In the genomic region with DNA sequence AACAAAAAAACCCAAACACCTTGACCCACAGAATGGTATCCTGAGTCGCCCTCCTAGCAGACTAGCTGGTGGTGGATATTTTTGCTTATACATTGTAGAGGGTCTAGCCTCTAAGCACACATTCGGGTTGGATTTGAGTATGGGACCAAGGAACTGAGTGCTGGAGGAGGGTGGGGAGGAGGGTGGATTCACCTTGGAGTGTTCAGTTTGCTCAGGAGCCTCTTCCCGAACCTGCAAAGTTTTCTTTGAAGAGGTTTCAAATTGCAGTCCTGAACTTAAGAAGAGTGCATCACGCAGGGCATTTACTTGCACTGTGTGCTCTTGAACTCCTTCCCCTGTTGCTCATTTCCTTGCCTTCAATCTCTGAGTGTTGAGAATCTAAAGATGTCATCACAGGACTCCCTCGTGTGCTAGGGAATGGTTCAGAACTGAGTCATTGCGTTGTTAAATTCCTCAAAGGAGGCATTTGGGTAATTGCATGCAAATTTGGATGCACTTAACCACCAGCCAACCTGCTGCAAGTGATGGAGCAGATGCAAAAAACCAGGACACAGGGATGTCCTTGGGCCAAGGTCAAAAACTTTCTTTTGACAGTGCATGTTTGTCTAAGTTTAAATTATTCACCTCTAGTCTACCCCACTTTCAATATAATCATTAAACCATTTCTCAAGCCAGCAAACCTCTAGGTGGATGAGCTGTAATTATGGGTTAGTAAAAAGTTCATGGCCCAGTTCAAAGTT, we compare ENCODE assay signal across 8 mouse cellular contexts. TPM values are rescaled to one million over a fixed set of nuclear protein-coding genes. Genes with fewer than 3 reads are reported as not detected.
DNase-seq lines count a peak whose midpoint lies in the region; ATAC-seq lines count a peak whose summit lies in the region.

No protein-coding gene starts in this region.

- H3K27me3 ChIP-seq in hindbrain, embryonic 10.5 days (ENCODE audit: insufficient read depth, poor library complexity, severe bottlenecking), result peaks cover 26% of the 10 kb centered on the region
- peaks cover 12% of the 10 kb centered on the region for H3K27me3 ChIP-seq in liver, embryonic 15.5 days

- H3K27ac ChIP-seq in hindbrain, embryonic 10.5 days, result peak overlapping the region; percentile 92
- H3K27ac ChIP-seq in liver, embryonic 15.5 days (replicated peaks), result no peak overlapping the region; the same call in 1 of the 2 replicates

- no peak overlapping the region for H3K9ac ChIP-seq in liver, embryonic 15.5 days

- intact Hi-C loops in heart, postnatal 25 days (cut with DNase I), result loop anchor here (1.0 kb wide), 1 partner anchor 32 kb away; no protein-coding TSS in a partner anchor

- H3K9me3 ChIP-seq in hindbrain, embryonic 10.5 days, result no peaks in the 10 kb centered on the region; the same call in 1 of the 2 replicates
- no peaks in the 10 kb centered on the region for H3K9me3 ChIP-seq in liver, embryonic 15.5 days (replicated peaks)

- DNase-seq in heart, adult 11 months, result peak; percentile 70
- DNase-seq in heart, postnatal 25 days (ENCODE audit: low spot score), result no peak
- peak; percentile 40 for DNase-seq in ZHBTc4 (ENCODE audit: low read depth, low spot score)
- DNase-seq in hindbrain, embryonic 10.5 days (ENCODE audit: low spot score), result no peak
- no peak for DNase-seq in right cerebral cortex, postnatal 14 days
- DNase-seq in frontal cortex, postnatal 14 days (ENCODE audit: low spot score in 2 of 2), result no peak
- no peak for DNase-seq in left cerebral cortex, adult 11 months (ENCODE audit: low spot score)

- 15% methylated on average over 6 of the region's 6 CpGs for WGBS in hindbrain, embryonic 10.5 days
- 18% methylated on average over 6 of the region's 6 CpGs for WGBS in liver, embryonic 15.5 days (ENCODE audit: insufficient replicate concordance)

- no peak for ATAC-seq in liver, embryonic 15.5 days (ENCODE audit: insufficient read depth)

- peaks cover 11% of the 10 kb centered on the region for H3K4me1 ChIP-seq in hindbrain, embryonic 10.5 days (replicated peaks)
- peaks cover 11% of the 10 kb centered on the region; the same call in 1 of the 2 replicates for H3K4me1 ChIP-seq in liver, embryonic 15.5 days (replicated peaks)

- peak overlapping the region; percentile 81 for H3K4me2 ChIP-seq in liver, embryonic 15.5 days

- peak overlapping the region; percentile 82 for H3K4me3 ChIP-seq in hindbrain, embryonic 10.5 days
- H3K4me3 ChIP-seq in liver, embryonic 15.5 days (replicated peaks), result peak overlapping the region; percentile 68

- H3K36me3 ChIP-seq in hindbrain, embryonic 10.5 days, result no peaks in the 10 kb centered on the region
- H3K36me3 ChIP-seq in liver, embryonic 15.5 days (replicated peaks), result no peaks in the 10 kb centered on the region

RNA-seq across cellular contexts. Expression of a gene that starts 1.7 kb away (rescaled TPM):
- 1,000 to 10,000 TPM; 1,289 to 1,329 TPM for total RNA-seq in heart, postnatal 25 days (2021)
- polyA plus RNA-seq in hindbrain, embryonic 10.5 days (2016; fragmentation: Nextera tagmentation; extraction: Ambion mirVana), result 101 and 114 TPM in 2 replicates
- polyA plus RNA-seq in liver, embryonic 15.5 days (2015; fragmentation: Nextera tagmentation; extraction: Ambion mirVana), result 21.5 and 25.7 TPM in 2 replicates

RNA-seq across cellular contexts. Expression of a gene that starts 32.3 kb away (rescaled TPM):
- total RNA-seq in heart, postnatal 25 days (2021), result 10 to 100 TPM; 22.9 to 25.3 TPM
- 38.4 and 39.3 TPM in 2 replicates for polyA plus RNA-seq in hindbrain, embryonic 10.5 days (2016; fragmentation: Nextera tagmentation; extraction: Ambion mirVana)
- polyA plus RNA-seq in liver, embryonic 15.5 days (2015; fragmentation: Nextera tagmentation; extraction: Ambion mirVana), result 6.6 and 6.7 TPM in 2 replicates

RNA-seq across cellular contexts. Expression of a gene that starts 48.5 kb away (rescaled TPM):
- 1 to 10 TPM; 6.5 to 8.6 TPM for total RNA-seq in heart, postnatal 25 days (2021)
- 4.3 and 5.2 TPM in 2 replicates for polyA plus RNA-seq in hindbrain, embryonic 10.5 days (2016; fragmentation: Nextera tagmentation; extraction: Ambion mirVana)
- polyA plus RNA-seq in liver, embryonic 15.5 days (2015; fragmentation: Nextera tagmentation; extraction: Ambion mirVana), result 2.9 and 3.2 TPM in 2 replicates

Comparison
In these comparisons a context has a peak if more than half of its experiments do, and no peak if none do; other contexts are left out.
1. DNase-seq: peak in heart, adult 11 months (single experiment) and ZHBTc4 (single experiment); none in heart, postnatal 25 days (single experiment), hindbrain, embryonic 10.5 days (single experiment), right cerebral cortex, postnatal 14 days (single experiment), frontal cortex, postnatal 14 days (0 of 2) and left cerebral cortex, adult 11 months (single experiment).